Mouse (Mus musculus): Measurements from ENCODE around the gene Tmem212. TPM values are rescaled to one million over a fixed set of nuclear protein-coding genes. Genes with fewer than 3 reads are reported as not detected.

The Tmem212 gene
- total RNA-seq, 2 experiments from 2014 or later, result not detected

DNA sequence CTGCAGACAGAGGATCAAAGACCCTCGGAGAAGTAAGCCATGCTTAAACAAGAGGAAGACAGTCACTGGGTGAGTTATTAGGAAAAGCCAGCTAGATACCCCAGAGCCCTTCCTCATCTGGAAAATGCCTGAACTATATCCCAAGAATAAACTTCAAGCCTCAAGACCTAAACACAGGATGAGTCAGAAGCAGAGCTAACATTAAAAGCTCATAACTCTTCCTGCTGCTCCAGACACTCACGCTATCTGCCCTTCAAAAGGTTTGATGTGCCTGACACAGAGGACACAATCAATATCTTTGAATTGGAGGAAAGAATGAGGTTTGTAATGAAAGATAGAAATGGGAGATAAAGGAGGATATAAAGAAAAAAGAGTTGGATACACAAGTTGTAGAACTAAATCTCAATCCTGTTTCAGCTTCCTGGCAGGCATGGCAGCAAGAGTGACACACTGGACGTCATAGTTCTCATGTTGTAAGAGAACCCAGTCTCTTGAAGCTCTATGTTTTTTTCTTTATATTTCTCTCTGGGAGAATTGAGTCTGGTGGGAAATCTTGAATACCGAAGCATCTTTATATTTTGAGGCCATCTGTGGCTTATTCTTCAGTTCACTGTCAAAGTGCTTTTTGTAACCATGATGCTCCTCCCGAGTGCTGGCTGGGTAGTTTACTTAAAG is 37.6 kb downstream of the Tmem212 start:
- ATAC-seq (replicated peaks; ENCODE audit: low FRiP score, low TSS enrichment, poor library complexity, severe bottlenecking), result no peak

DNA sequence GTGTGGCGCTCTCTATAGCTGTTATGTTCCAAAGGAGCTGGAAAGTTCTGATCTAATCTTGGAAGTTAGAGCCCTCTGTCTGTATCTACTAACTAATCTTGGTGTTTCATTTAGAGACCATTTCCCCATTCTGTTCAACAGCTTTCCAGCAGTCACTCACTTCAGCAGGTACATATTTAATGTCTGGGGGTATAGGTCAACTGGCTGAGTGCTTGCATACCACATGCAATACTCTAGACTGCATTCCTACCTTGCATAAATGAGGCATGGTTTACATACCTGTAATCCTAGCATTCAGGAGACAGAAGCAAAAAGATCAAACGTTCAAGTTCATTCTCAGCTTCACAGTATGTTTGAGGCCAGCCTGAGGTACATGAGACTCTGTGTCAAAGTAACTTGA is 39.9 kb downstream of the Tmem212 start:
- no peak for ATAC-seq (replicated peaks; ENCODE audit: low FRiP score, low TSS enrichment, poor library complexity, severe bottlenecking)

DNA sequence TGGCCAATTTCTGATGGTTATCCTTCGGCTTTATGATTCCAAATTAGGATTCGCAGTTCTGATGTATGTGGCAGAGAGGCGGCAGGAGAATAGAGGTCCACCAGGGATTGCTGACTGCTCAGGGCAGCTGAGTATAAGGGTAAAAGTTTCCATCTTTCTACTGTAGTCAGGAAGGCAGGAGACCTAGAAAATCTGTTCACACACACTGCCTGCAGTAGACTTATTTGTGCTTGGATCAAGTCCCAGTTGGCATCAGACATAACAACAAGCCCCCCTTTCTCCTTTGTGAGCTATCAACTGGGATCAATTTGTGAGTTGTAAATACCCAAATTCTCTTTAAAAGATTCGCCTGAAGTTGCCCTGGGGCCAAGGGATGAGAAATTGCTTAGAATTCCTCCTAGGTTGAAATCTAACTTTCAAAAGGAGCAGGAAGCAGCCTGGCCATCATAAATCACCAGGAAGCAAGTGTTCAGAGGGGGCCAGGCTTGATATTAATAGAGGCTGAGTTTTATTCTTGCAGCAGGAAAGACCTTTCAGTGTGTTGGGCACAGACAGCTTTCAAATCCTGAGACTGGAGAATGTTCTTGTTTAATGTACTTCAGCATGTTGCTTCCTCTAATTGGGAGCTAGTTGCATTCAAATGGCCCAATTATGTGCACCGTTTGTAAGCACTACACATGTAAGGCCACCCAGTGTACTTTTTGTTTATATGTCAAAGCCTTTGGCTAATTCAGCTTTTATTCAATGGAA is 41.6 kb downstream of the Tmem212 start:
- no peak for ATAC-seq (replicated peaks; ENCODE audit: low FRiP score, low TSS enrichment, poor library complexity, severe bottlenecking)

DNA sequence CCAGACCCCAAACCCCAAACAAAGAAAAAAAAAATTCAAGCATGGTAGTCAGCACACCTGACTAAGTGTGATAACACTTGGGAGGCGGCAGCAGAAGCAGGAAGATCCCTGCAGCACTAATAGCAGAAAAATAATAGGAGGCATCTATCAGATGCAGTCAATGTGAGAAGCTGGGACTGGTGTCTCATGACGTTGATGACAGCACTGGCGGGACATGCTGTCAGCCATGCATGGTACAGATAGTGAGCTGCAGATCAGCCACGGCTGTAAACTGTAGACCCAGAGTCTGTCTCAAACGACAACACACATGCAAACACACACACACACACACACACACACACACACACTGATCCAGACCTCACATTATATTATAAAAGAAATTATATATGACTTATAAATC is 52.9 kb downstream of the Tmem212 start:
- ATAC-seq (replicated peaks; ENCODE audit: low FRiP score, low TSS enrichment, poor library complexity, severe bottlenecking), result no peak

DNA sequence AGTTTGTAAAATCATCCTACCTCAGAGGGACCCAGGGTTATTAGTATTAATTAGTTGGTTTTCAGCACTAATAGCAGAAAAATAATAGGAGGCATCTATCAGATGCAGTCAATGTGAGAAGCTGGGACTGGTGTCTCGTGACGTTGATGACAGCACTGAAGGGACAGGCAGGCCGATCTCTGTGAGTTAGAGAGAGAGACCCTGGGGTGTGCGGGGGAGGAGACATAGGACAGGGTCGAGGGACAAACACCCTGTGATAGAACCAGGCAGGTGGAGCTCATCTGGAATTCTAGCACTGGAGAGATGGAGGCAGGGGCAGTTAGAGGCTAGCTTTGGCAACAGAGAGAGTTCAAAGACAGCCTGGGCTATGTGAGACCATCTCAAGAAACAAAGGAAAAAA is 53.3 kb downstream of the Tmem212 start:
- ATAC-seq (replicated peaks; ENCODE audit: low FRiP score, low TSS enrichment, poor library complexity, severe bottlenecking), result no peak

DNA sequence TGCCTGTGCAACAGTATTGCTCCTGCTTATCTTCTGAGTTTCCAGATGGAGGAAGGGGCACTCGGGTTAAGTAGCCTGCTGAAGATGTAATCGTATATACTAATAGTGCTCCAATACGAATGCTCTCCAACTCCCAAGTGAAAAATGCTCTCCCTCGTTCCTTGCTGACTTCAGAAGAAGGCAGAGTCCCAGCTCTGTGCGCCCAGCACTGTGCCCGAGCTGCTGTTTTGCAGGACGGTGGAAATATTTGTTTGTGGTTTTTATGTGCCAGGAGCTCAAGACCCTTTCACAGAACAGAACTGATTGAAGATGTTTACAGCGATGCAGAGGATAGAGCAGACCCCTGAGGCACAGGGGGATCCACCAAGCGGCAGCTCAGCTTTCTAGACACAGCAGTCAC is 55.9 kb downstream of the Tmem212 start:
- no peak for ATAC-seq (replicated peaks; ENCODE audit: low FRiP score, low TSS enrichment, poor library complexity, severe bottlenecking)

DNA sequence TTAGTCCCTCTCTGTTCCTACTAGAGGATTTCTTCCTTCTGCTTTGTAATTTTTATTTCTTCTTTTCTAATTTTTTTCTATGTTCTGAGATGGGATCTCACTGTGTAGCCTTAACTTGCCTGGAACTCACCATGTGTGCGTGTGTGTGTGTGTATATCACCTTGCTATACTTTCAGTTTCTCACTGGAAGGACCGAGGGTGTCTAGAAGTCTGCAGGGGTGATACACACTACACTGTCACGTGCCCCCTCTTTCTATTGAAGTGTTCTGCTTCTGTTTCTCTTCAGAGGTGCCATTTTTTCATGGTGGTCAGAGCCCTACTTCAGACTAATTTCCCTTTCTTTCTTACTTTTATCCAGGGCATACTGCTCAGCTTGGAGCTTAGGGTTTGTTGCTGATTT is 56.4 kb downstream of the Tmem212 start:
- ATAC-seq (replicated peaks; ENCODE audit: low FRiP score, low TSS enrichment, poor library complexity, severe bottlenecking), result no peak

DNA sequence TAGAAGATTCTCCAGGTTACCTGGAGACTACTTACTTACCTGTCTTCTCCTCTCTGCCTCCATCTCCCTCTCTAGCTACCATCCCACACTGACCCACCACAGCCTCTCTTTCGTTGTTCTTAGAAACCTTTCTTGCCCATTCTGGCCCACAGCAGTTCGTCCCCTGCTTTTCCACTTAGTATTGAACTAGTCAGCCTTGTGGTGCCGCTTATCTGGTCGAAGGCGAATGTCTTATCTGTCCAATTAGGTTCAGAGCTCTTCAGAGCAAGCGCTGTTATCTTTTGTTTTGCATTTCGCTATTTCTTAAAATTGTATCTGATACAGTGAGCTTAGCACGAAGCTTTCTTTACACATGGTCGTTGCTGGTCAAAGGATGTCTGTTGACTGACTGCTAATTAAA is 56.9 kb downstream of the Tmem212 start:
- no peak for ATAC-seq (replicated peaks; ENCODE audit: low FRiP score, low TSS enrichment, poor library complexity, severe bottlenecking)

DNA sequence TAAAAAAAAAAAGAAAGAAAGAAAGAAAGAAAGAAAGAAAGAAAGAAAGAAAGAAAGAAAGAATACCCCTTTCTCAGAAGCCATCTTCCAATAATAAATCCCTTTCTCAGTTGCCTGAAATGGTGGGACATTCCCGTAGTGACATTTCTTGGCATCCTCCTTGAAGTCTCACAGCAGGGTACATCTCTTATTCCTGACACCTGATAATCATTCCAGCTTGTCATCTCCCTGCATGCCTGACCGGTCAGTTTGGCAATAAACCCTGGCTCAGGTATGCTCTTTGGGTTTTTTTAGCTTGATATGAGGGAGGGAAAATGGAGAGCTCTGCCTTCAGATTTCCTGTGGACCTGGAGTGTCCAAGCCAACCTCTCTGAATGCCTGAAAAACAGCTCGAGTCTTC is 59.9 kb downstream of the Tmem212 start:
- no peak for ATAC-seq (replicated peaks; ENCODE audit: low FRiP score, low TSS enrichment, poor library complexity, severe bottlenecking)

DNA sequence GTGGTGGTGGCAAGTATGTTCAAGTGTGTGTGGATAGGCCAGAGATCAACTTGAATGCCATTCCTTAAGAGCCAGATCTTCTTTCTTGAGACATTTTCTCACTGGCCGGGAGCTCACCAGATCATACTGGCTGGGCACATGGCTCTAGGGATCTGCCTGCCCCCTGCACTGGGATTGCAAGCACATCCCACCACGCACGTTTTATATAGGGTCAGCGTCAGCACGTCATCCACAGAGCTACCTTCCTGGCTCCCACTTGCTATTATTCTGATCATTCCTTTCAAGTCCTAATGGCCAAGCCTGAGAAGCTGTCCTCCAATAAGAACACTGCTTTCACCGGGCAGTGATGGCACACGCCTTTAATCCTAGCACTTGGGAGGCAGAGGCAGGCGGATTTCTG is 60.4 kb downstream of the Tmem212 start:
- ATAC-seq (replicated peaks; ENCODE audit: low FRiP score, low TSS enrichment, poor library complexity, severe bottlenecking), result no peak

DNA sequence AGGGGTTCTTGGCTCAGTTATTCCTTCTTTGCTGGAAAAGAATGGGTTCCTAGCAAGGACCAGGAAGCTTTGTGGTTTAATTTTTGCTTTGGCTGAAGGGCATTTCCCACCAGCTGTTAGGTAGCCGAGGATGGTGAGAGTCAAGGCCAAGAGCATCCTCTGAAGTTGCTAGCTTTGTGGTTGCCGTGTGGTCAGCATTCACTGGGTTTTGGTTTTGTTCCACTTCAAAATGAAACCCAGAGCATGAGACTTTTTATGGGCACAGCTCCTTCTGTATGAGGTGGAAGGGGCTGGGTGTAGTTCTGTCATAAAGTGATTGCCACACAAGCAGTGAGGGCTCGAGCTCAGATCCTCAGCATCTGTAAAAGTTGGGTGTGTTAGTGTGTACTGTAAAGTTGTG is 67.4 kb downstream of the Tmem212 start:
- ATAC-seq (replicated peaks; ENCODE audit: low FRiP score, low TSS enrichment, poor library complexity, severe bottlenecking), result no peak

DNA sequence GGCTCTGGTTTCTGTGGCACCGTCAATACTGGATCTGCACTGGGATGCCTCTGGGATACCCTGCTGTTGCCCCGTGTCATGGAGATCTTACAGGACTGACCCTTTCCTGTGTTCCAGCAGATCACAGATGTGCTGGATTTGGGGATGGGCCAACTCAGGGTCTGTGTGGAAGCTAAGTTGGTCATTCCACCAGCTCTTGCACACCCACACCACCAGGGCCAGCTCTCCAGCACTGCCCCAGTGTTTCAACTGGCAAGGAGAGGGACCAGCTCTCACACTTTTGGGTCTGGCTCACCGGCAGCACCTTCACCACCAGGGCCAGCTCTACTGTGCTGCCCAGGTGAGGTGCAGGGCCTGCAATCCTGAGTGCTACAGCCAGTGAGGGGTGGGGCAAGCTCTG is 68.9 kb downstream of the Tmem212 start:
- ATAC-seq (replicated peaks; ENCODE audit: low FRiP score, low TSS enrichment, poor library complexity, severe bottlenecking), result no peak

DNA sequence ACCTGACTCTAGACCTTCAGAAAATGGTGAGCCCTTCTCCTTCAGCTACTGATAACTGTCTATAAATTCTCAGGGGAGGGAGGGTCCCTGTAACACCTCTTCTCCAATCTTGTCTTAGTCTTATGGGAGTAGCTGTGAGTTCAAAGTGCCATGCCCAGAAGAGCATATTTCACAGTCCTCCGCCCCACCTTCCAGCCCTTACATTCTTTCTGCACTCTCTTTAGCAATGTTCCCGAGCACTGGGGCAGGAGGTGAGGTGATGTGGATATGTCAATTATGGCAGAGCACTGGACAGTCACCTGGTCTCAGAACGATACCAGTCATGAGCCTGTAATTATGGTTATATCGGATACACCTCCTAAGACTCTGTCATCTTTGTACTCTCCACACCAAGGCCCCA is 70.2 kb downstream of the Tmem212 start:
- ATAC-seq (replicated peaks; ENCODE audit: low FRiP score, low TSS enrichment, poor library complexity, severe bottlenecking), result no peak

Other genes starting within 250 kb of the Tmem212 start
- 0.96 and 2.8 TPM in 2 replicates for gene Fndc3b, start 185.1 kb downstream of the Tmem212 start, total RNA-seq (2014; fragmentation: Nextera tagmentation)
- gene Fndc3b, start 185.1 kb downstream of the Tmem212 start, total RNA-seq (2017), result 0.28 and 1.3 TPM in 2 replicates
- 0.76 and 1.4 TPM in 2 replicates for gene Pld1, start 42.3 kb upstream of the Tmem212 start, total RNA-seq (2014; fragmentation: Nextera tagmentation)
- gene Pld1, start 42.3 kb upstream of the Tmem212 start, total RNA-seq (2017), result 0.99 and 1.2 TPM in 2 replicates